Mouse (Mus musculus): ENCODE measurements around the gene Cldn7. TPM values are rescaled to one million over a fixed set of nuclear protein-coding genes. Genes with fewer than 3 reads are reported as not detected.

Gene Cldn7
- total and polyA plus RNA-seq, 2 experiments from 2014 or later = 0.18 TPM; not detected in 1

GRCm38 (mm10) chr11:69934169-69934568, 30.4 kb upstream of the Cldn7 start:
- TF ChIP-seq CTCF (IDR thresholded peaks at IDR 0.05; ENCODE audit: low read depth) = peak; percentile 94
- peak; percentile 64 for ATAC-seq
- Histone ChIP-seq H3K4me3 (ENCODE audit: low read length) (no peak overlapping the region; the same call in 1 of the 2 replicates), H3K4me1 (ENCODE audit: insufficient read depth, low read length) (peaks cover 16% of the 10 kb centered on the region; the same call in 1 of the 2 replicates), H3K36me3 (ENCODE audit: insufficient read depth, low read length) (no peaks in the 10 kb centered on the region), H3K4me2 (ENCODE audit: low read depth, low read length) (peak overlapping the region; percentile 29; the same call in 1 of the 2 replicates), H3K9ac (replicated peaks; ENCODE audit: low read length) (no peak overlapping the region), H3K27me3 (ENCODE audit: insufficient read depth, low read length) (peaks cover 6% of the 10 kb centered on the region; the same call in 1 of the 2 replicates), H3K9me3 (ENCODE audit: low read length) (no peaks in the 10 kb centered on the region), H3K27ac (no peak overlapping the region)
- under 1% methylated on average over 18 of the region's 18 CpGs for WGBS
- DNase-seq (ENCODE audit: low spot score) = peak; percentile 91

- Histone ChIP-seq H3K36me3 (ENCODE audit: insufficient read depth, low read length) (no peaks in the 10 kb centered on the region), H3K9ac (replicated peaks; ENCODE audit: low read length) (no peak overlapping the region), H3K4me3 (ENCODE audit: low read length) (no peak overlapping the region), H3K27ac (no peak overlapping the region), H3K4me1 (ENCODE audit: insufficient read depth, low read length) (peaks cover 16% of the 10 kb centered on the region; the same call in 1 of the 2 replicates), H3K27me3 (ENCODE audit: insufficient read depth, low read length) (peaks cover 6% of the 10 kb centered on the region; the same call in 1 of the 2 replicates), H3K9me3 (ENCODE audit: low read length) (no peaks in the 10 kb centered on the region), H3K4me2 (ENCODE audit: low read depth, low read length) (peak overlapping the region; percentile 29; the same call in 1 of the 2 replicates)
- WGBS = 20% methylated on average over 6 of the region's 6 CpGs
- TF ChIP-seq CTCF (IDR thresholded peaks at IDR 0.05; ENCODE audit: low read depth) = no peak
- DNase-seq (ENCODE audit: low spot score) = no peak
- no peak for ATAC-seq
These were observed 29.9 kb upstream of the Cldn7 start for GRCm38 (mm10) chr11:69934681-69935080.

- Histone ChIP-seq H3K4me1 (ENCODE audit: insufficient read depth, low read length) (peaks cover 16% of the 10 kb centered on the region; the same call in 1 of the 2 replicates), H3K9ac (replicated peaks; ENCODE audit: low read length) (peak within 1 kb of the TSS; percentile 58), H3K4me2 (ENCODE audit: low read depth, low read length) (peak within 1 kb of the TSS; percentile 89), H3K27me3 (ENCODE audit: insufficient read depth, low read length) (peaks cover 6% of the 10 kb centered on the region; the same call in 1 of the 2 replicates), H3K27ac (peak within 1 kb of the TSS; percentile 26; the same call in 1 of the 2 replicates), H3K4me3 (ENCODE audit: low read length) (peak within 1 kb of the TSS; percentile 51), H3K9me3 (ENCODE audit: low read length) (no peaks in the 10 kb centered on the region), H3K36me3 (ENCODE audit: insufficient read depth, low read length) (no peaks in the 10 kb centered on the region)
- TF ChIP-seq CTCF (IDR thresholded peaks at IDR 0.05; ENCODE audit: low read depth) = 0 out of 2 replicates have a peak, but pooled peaks have one; percentile 29
- WGBS = 1% methylated on average over 61 of the region's 62 CpGs
- ATAC-seq (peak; percentile 93), DNase-seq (ENCODE audit: low spot score) (peak; percentile 95)
These were observed 29.3 kb upstream of the Cldn7 start, which contains the start of gene Ybx2 for GRCm38 (mm10) chr11:69935137-69935879. Ybx2 (plus strand) TSS chr11:69935796.

GRCm38 (mm10) chr11:69936156-69936555, 28.4 kb upstream of the Cldn7 start:
- H3K9ac ChIP-seq (replicated peaks; ENCODE audit: low read length) = peak overlapping the region; percentile 58
- DNase-seq (ENCODE audit: low spot score) (no peak), ATAC-seq (no peak)
- TF ChIP-seq CTCF (IDR thresholded peaks at IDR 0.05; ENCODE audit: low read depth) = no peak
- H3K27me3 ChIP-seq (ENCODE audit: insufficient read depth, low read length) = peaks cover 6% of the 10 kb centered on the region; the same call in 1 of the 2 replicates
- no peaks in the 10 kb centered on the region for H3K9me3 ChIP-seq (ENCODE audit: low read length)
- H3K4me1 ChIP-seq (ENCODE audit: insufficient read depth, low read length) = peaks cover 16% of the 10 kb centered on the region; the same call in 1 of the 2 replicates
- WGBS = 2% methylated on average over 30 of the region's 30 CpGs
- H3K27ac ChIP-seq = no peak overlapping the region; the same call in 1 of the 2 replicates
- no peaks in the 10 kb centered on the region for H3K36me3 ChIP-seq (ENCODE audit: insufficient read depth, low read length)
- peak overlapping the region; percentile 89 for H3K4me2 ChIP-seq (ENCODE audit: low read depth, low read length)
- peak overlapping the region; percentile 51 for H3K4me3 ChIP-seq (ENCODE audit: low read length)

GRCm38 (mm10) chr11:69936714-69937347, 27.7 kb upstream of the Cldn7 start:
- no peak for DNase-seq (ENCODE audit: low spot score)
- H3K4me2 ChIP-seq (ENCODE audit: low read depth, low read length) = peak overlapping the region; percentile 89
- H3K27me3 ChIP-seq (ENCODE audit: insufficient read depth, low read length) = peaks cover 6% of the 10 kb centered on the region; the same call in 1 of the 2 replicates
- H3K9ac ChIP-seq (replicated peaks; ENCODE audit: low read length) = no peak overlapping the region
- WGBS = 31% methylated on average over 9 of the region's 9 CpGs
- no peak for TF ChIP-seq CTCF (IDR thresholded peaks at IDR 0.05; ENCODE audit: low read depth)
- no peaks in the 10 kb centered on the region for H3K9me3 ChIP-seq (ENCODE audit: low read length)
- H3K36me3 ChIP-seq (ENCODE audit: insufficient read depth, low read length) = no peaks in the 10 kb centered on the region
- peaks cover 16% of the 10 kb centered on the region; the same call in 1 of the 2 replicates for H3K4me1 ChIP-seq (ENCODE audit: insufficient read depth, low read length)
- no peak for ATAC-seq
- peak overlapping the region; percentile 51; the same call in 1 of the 2 replicates for H3K4me3 ChIP-seq (ENCODE audit: low read length)
- no peak overlapping the region for H3K27ac ChIP-seq

- DNase-seq (ENCODE audit: low spot score) (no peak), ATAC-seq (no peak)
- Histone ChIP-seq H3K27me3 (ENCODE audit: insufficient read depth, low read length) (peaks cover 6% of the 10 kb centered on the region; the same call in 1 of the 2 replicates), H3K9me3 (ENCODE audit: low read length) (no peaks in the 10 kb centered on the region), H3K27ac (no peak overlapping the region), H3K9ac (replicated peaks; ENCODE audit: low read length) (no peak overlapping the region), H3K4me1 (ENCODE audit: insufficient read depth, low read length) (peaks cover 16% of the 10 kb centered on the region; the same call in 1 of the 2 replicates), H3K36me3 (ENCODE audit: insufficient read depth, low read length) (no peaks in the 10 kb centered on the region), H3K4me3 (ENCODE audit: low read length) (no peak overlapping the region), H3K4me2 (ENCODE audit: low read depth, low read length) (no peak overlapping the region)
- TF ChIP-seq CTCF (IDR thresholded peaks at IDR 0.05; ENCODE audit: low read depth) = no peak
- 44% methylated on average over 3 of the region's 4 CpGs for WGBS
These were observed 27.2 kb upstream of the Cldn7 start for GRCm38 (mm10) chr11:69937385-69937784.
